Mouse (Mus musculus): ENCODE measurements around the gene D1Ertd622e.
"Not testable (repeated sequence)": the region's sequence is repeated elsewhere in the genome, so short reads cannot be mapped to it uniquely, and the experiment has no call there.

The D1Ertd622e gene

DNA sequence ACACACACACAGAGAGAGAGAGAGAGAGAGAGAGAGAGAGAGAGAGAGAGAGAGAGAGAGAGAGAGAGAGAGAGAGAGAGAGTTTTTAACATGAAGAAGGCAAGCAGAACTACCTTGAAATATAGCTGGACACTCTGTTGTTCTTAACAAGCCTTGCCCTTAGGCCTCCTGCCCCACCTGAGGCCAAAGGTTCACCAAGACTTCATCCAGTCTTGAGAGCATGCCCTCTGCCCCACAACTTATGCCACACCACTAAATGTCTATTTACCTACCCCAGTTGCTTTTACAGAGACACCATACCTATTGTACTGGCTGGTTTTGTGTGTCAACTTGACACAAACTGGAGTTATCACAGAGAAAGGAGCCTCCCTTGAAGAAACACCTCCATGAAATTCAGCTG lies 81.2 kb downstream of the D1Ertd622e start:
- DNase-seq (ENCODE audit: inconsistent ontology term) = not testable (repeated sequence)

DNA sequence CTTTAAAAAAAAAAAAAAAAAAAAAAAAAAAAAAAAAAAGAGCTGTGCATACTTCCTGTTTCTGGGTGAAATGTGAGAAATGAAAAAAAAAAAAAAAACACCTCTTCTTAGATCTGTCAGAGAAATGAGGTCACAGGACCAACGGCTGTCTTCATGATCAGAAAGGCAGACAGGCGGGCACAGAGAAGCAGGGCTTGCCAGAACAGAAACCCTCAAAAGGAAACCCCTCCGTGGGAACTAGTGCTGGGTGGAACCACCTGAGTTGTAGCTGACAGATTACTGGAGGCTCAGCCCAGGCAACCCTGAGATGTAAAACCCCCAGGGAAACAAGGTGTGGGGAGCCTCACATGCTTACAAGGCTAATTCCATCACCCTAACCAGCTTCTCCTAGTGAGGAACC lies 81.6 kb downstream of the D1Ertd622e start:
- no peak for DNase-seq (ENCODE audit: inconsistent ontology term)

DNA sequence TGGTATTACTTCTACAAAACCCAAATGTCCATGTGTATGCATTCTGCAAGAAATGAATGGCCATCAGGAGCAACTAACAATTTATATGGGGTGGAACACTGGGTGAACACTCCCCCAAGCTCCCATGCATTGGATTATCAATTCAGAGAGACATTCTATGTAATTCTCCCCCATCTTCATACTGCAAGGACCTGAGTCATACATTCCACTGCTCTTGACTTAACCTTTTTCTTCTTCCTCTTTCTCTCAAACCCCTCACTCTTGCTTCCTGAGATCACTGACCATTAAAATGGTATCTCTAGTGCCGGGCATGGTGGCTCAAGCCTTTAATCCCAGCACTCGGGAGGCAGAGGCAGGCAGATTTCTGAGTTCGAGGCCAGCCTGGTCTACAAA lies 83.9 kb downstream of the D1Ertd622e start:
- DNase-seq (ENCODE audit: inconsistent ontology term) = no peak

DNA sequence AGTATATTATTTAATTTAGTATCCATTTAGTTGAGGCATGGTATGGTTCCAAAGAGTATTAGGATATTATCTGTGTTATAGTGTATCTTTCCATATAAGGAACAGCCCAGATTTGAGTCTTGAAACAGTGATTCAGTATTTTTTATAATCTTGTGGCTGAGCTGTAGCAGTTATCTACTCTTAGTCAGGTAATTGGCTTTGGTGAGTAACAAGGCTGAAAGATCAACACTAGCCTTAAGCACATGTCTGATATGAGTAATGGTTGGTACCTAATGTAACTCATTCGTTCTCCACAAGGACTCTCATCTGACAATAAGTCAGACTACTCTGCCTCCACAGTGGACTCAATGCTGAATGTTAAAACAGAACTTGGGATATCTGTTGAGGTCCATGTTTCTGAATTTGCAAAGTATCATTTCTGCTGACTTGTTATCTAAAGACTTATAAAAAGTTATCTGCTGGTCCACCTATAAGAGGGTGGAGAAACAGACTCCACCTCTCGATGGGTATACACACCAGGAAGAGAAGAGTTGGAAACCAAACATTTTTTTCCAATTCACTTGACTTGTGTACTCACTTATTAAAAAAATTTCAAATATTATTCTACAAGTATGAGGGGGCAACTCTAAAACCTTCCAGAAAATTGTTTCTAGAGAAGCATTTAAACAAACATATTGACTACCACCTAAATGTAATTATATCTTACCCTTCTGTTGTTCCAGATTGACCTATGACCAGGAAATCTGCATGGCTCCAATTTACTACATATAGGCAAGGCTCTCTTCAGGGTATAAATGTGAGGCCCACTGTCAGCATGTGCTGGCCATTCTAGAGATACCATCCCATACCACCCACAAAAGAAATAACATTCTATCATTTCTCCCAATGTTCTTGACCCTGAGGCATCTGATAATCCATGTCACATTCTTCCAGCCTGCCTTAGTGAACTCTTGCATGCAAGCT lies 84.5 kb downstream of the D1Ertd622e start:
- no peak for DNase-seq (ENCODE audit: inconsistent ontology term)

- no peak for DNase-seq (ENCODE audit: inconsistent ontology term)
These were observed 85.3 kb downstream of the D1Ertd622e start for GRCm38 (mm10) chr1:97576576-97576975.

DNA sequence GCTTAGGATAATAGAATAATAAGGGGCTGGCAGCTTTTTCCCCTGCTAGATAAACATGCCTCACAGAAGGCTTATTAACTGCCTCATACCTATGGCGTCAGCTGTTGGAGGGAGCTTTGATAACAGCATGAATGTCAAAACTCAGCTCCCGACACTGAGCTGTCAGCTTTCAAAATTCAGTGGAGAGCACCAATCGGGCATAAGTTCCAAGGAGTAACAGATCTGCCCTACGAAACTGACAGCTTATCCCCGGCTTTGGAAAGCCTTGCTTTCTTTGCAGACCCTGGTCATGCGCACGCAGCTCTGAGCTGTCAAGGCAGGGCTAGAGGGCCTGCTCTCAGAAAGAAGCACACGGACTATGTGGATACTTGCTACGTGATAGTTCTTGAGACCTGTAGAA lies 91.1 kb downstream of the D1Ertd622e start:
- no peak for DNase-seq (ENCODE audit: inconsistent ontology term)

DNA sequence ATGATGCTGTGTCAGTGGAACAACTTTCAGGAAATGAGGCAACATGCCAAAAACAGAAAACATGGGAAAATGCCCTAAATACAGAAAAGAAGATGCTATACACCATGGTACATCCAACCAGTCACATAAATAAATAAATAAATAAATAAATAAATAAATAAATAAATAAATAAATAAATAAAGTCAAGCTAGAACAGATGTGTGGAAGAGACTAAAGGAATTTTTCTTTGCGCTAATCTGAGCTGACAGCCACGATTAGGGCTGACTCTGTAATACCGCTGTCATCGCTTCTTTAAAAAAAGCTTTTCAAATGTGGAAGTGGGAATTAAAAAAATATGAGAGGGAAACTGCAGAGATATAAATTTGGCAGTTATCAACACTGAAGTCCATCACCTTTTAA lies 93.9 kb downstream of the D1Ertd622e start:
- DNase-seq (ENCODE audit: inconsistent ontology term) = no peak

GRCm38 (mm10) chr1:97564641-97565040 lies 97.2 kb downstream of the D1Ertd622e start:
- peak; percentile 22 for DNase-seq (ENCODE audit: inconsistent ontology term)

DNA sequence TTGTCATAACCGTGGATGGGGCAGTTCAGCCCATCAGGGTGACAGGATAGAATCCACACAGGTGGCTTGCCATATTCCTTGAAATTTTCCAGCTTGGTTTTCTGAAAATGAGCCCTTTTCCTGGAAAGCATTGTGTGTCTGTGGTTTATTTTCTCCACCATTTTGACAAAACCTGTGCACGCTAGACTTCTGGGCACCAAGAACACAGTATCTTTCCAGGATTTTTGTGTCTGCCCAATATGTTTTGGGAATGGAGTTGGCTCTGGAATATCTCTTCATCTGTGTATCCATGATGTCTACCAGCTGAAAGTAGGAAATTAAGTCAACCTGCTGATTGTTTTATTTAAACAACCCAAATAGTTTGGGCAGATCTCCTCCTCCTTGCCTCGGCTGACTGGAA lies 99.0 kb downstream of the D1Ertd622e start:
- no peak for DNase-seq (ENCODE audit: inconsistent ontology term)

Data from Muller cell, postnatal 12 days (primary cell).